Mouse (Mus musculus): ENCODE results near the gene Klhl21. TPM values are rescaled to one million over a fixed set of nuclear protein-coding genes. Genes with fewer than 3 reads are reported as not detected.
A peak's percentile ranks its signal among the peaks of the same experiment; 100 is the strongest.

Klhl21 gene
- polyA plus RNA-seq, 1 experiment from 2014 or later: 10.1 TPM

- peak overlapping the region; percentile 100 for H3K4me3 ChIP-seq
- no peak for ATAC-seq (ENCODE audit: insufficient number of reproducible peaks, insufficient read depth, low FRiP score, low TSS enrichment, low read depth)
- peak overlapping the region; percentile 95 for H3K9ac ChIP-seq
- H3K9me3 ChIP-seq: no peaks in the 10 kb centered on the region
- no peaks in the 10 kb centered on the region for H3K27me3 ChIP-seq
- peak overlapping the region; percentile 97 for H3K4me2 ChIP-seq
- H3K27ac ChIP-seq: no peak overlapping the region
- H3K4me1 ChIP-seq: peaks cover 16% of the 10 kb centered on the region
- WGBS: 3% methylated on average over 25 of the region's 25 CpGs
- H3K36me3 ChIP-seq: peaks cover 40% of the 10 kb centered on the region
Observed at GRCm38 (mm10) chr4:152039831-152040310, 31.3 kb downstream of the Klhl21 start.

DNA sequence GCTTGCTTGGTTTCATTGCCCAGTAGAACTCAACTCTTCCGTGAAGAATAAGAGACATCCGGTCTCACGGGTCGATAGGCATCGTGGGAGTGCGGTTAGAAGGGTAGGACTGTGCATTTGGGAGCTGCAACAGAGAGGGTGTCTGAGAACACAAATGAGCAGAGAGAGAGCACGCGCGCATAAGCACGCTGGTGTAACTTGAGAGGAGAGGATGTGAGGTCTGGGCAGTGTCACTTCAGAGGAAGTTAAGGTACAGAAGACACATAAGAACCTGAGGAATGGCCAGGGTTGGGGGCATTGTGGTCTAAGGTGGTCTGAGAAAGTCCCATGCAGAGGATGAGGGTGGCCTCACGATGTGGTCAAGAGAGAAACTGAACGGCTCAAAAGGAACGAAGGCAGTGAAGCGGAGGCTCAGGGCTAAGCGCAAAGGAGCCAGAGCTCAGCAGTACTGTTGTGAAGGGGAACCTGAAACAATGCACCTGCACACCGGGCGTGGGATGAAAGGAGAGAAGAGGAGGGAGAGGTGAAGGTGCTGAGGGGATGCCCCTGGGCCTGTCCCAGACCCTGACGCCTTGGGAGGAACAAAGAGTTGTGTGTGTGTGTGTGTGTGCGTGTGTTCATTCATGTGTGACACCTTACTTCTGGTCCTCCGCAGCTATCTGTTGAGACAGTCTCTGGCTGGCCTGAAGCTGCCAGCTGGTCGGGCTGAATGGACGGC, 33.5 kb downstream of the Klhl21 start:
- no peak overlapping the region for H3K4me2 ChIP-seq
- no peak overlapping the region for H3K9ac ChIP-seq
- no peak for ATAC-seq (ENCODE audit: insufficient number of reproducible peaks, insufficient read depth, low FRiP score, low TSS enrichment, low read depth)
- H3K4me3 ChIP-seq: no peak overlapping the region
- H3K9me3 ChIP-seq: no peaks in the 10 kb centered on the region
- WGBS: 96% methylated on average over 22 of the region's 22 CpGs
- no peak overlapping the region for H3K27ac ChIP-seq
- peaks cover 16% of the 10 kb centered on the region for H3K4me1 ChIP-seq
- peaks cover 61% of the 10 kb centered on the region for H3K36me3 ChIP-seq
- no peaks in the 10 kb centered on the region for H3K27me3 ChIP-seq

GRCm38 (mm10) chr4:152043171-152043570, 34.6 kb downstream of the Klhl21 start:
- no peak overlapping the region for H3K9ac ChIP-seq
- H3K9me3 ChIP-seq: no peaks in the 10 kb centered on the region
- H3K4me1 ChIP-seq: peaks cover 16% of the 10 kb centered on the region
- H3K4me3 ChIP-seq: no peak overlapping the region
- no peak overlapping the region for H3K4me2 ChIP-seq
- WGBS: 93% methylated on average over 3 of the region's 3 CpGs
- peaks cover 72% of the 10 kb centered on the region for H3K36me3 ChIP-seq
- H3K27ac ChIP-seq: no peak overlapping the region
- H3K27me3 ChIP-seq: no peaks in the 10 kb centered on the region
- ATAC-seq (ENCODE audit: insufficient number of reproducible peaks, insufficient read depth, low FRiP score, low TSS enrichment, low read depth): no peak

GRCm38 (mm10) chr4:152044609-152045008, 36.0 kb downstream of the Klhl21 start:
- 70% methylated on average over 6 of the region's 6 CpGs for WGBS
- ATAC-seq (ENCODE audit: insufficient number of reproducible peaks, insufficient read depth, low FRiP score, low TSS enrichment, low read depth): no peak
- H3K4me2 ChIP-seq: no peak overlapping the region

GRCm38 (mm10) chr4:152062390-152063110, 53.9 kb downstream of the Klhl21 start:
- Histone ChIP-seq H3K4me2 (no peak overlapping the region), H3K36me3 (peaks cover 54% of the 10 kb centered on the region)
- 72% methylated on average over 9 of the region's 9 CpGs for WGBS

More at GRCm38 (mm10) chr4:152044609-152045008, 36.0 kb downstream of the Klhl21 start:
- no peak overlapping the region for H3K4me3 ChIP-seq
- no peaks in the 10 kb centered on the region for H3K27me3 ChIP-seq
- peaks cover 9% of the 10 kb centered on the region for H3K4me1 ChIP-seq
- no peaks in the 10 kb centered on the region for H3K9me3 ChIP-seq
- no peak overlapping the region for H3K27ac ChIP-seq
- H3K36me3 ChIP-seq: peaks cover 84% of the 10 kb centered on the region
- H3K9ac ChIP-seq: no peak overlapping the region

DNA sequence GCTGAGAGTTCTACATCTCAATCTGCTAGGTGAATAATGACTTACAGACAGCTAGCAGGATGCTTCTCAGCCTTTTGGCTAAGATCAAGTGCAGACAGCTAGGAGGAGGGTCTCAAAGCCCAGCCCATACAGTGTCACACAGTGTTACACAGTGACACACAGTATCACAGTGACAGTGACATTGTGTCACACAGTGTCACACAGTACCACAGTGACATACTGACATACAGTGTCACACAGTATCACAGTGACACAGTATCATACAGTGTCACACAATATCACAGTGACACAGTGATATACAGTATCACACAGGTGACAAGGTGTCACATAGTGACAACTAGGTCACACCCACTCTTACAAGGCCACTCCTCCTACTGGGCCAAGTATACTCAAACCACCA, 58.7 kb downstream of the Klhl21 start:
- Histone ChIP-seq H3K9ac (no peak overlapping the region), H3K36me3 (peaks cover 15% of the 10 kb centered on the region), H3K4me1 (peaks cover 2% of the 10 kb centered on the region; the same call in 1 of the 2 replicates), H3K4me2 (no peak overlapping the region), H3K4me3 (no peak overlapping the region), H3K27me3 (no peaks in the 10 kb centered on the region), H3K9me3 (no peaks in the 10 kb centered on the region), H3K27ac (no peak overlapping the region)
- ATAC-seq (ENCODE audit: insufficient number of reproducible peaks, insufficient read depth, low FRiP score, low TSS enrichment, low read depth): no peak

More at GRCm38 (mm10) chr4:152062390-152063110, 53.9 kb downstream of the Klhl21 start:
- no peak overlapping the region for H3K9ac ChIP-seq
- no peak overlapping the region for H3K27ac ChIP-seq
- H3K9me3 ChIP-seq: no peaks in the 10 kb centered on the region
- no peaks in the 10 kb centered on the region for H3K4me1 ChIP-seq
- ATAC-seq (ENCODE audit: insufficient number of reproducible peaks, insufficient read depth, low FRiP score, low TSS enrichment, low read depth): no peak
- no peaks in the 10 kb centered on the region for H3K27me3 ChIP-seq
- no peak overlapping the region for H3K4me3 ChIP-seq

Other genes with a start within 250 kb of the Klhl21 start
- gene Camta1, start 146.9 kb upstream of the Klhl21 start, polyA plus RNA-seq (2015; fragmentation: Nextera tagmentation; extraction: Ambion mirVana): 96.2 and 106 TPM in 2 replicates
- 63.0 and 71.4 TPM in 2 replicates for gene Dnajc11, start 75.1 kb upstream of the Klhl21 start, polyA plus RNA-seq (2015; fragmentation: Nextera tagmentation; extraction: Ambion mirVana)
- gene Thap3, start 19.8 kb upstream of the Klhl21 start, polyA plus RNA-seq (2015; fragmentation: Nextera tagmentation; extraction: Ambion mirVana): 56.3 and 61.2 TPM in 2 replicates
- 38.0 and 38.1 TPM in 2 replicates for gene Phf13, start 12.5 kb upstream of the Klhl21 start, polyA plus RNA-seq (2015; fragmentation: Nextera tagmentation; extraction: Ambion mirVana)
- 17.5 and 22.9 TPM in 2 replicates for gene Zbtb48, start 18.9 kb downstream of the Klhl21 start, polyA plus RNA-seq (2015; fragmentation: Nextera tagmentation; extraction: Ambion mirVana)
- 0.55 and 0.59 TPM in 2 replicates for gene Tas1r1, start 29.8 kb downstream of the Klhl21 start, polyA plus RNA-seq (2015; fragmentation: Nextera tagmentation; extraction: Ambion mirVana)
- 34.4 and 34.8 TPM in 2 replicates for gene Nol9, start 30.5 kb downstream of the Klhl21 start, polyA plus RNA-seq (2015; fragmentation: Nextera tagmentation; extraction: Ambion mirVana)
- gene Plekhg5, start 63.7 kb downstream of the Klhl21 start, polyA plus RNA-seq (2015; fragmentation: Nextera tagmentation; extraction: Ambion mirVana): 19.5 and 22.2 TPM in 2 replicates
- 1.1 and 1.5 TPM in 2 replicates for gene Tnfrsf25, start 107.1 kb downstream of the Klhl21 start, polyA plus RNA-seq (2015; fragmentation: Nextera tagmentation; extraction: Ambion mirVana)
- gene Espn, start 143.6 kb downstream of the Klhl21 start, polyA plus RNA-seq (2015; fragmentation: Nextera tagmentation; extraction: Ambion mirVana): 3.4 and 5.9 TPM in 2 replicates
- 0.10 TPM in 1 of 2 replicates, not detected in the other for gene Hes2, start 150.1 kb downstream of the Klhl21 start, polyA plus RNA-seq (2015; fragmentation: Nextera tagmentation; extraction: Ambion mirVana)
- gene Acot7, start 169.3 kb downstream of the Klhl21 start, polyA plus RNA-seq (2015; fragmentation: Nextera tagmentation; extraction: Ambion mirVana): 48.5 and 54.1 TPM in 2 replicates